Mouse (Mus musculus): Measurements from ENCODE around the gene Rnf208. TPM values are rescaled to one million over a fixed set of nuclear protein-coding genes. Genes with fewer than 3 reads are reported as not detected.

The Rnf208 gene
- polyA plus RNA-seq, 1 experiment from 2014 or later, result 190 TPM

GRCm38 (mm10) chr2:25207593-25207992 is 34.5 kb upstream of the Rnf208 start:
- peaks cover 43% of the 10 kb centered on the region for H3K4me1 ChIP-seq
- no peak overlapping the region for H3K4me2 ChIP-seq
- H3K36me3 ChIP-seq, result peaks cover 63% of the 10 kb centered on the region
- WGBS, result 92% methylated on average over 1 of the region's 1 CpGs
- no peak overlapping the region for H3K9ac ChIP-seq (replicated peaks)
- H3K27me3 ChIP-seq (replicated peaks), result no peaks in the 10 kb centered on the region
- H3K27ac ChIP-seq (replicated peaks), result no peak overlapping the region
- H3K4me3 ChIP-seq (replicated peaks), result no peak overlapping the region
- H3K9me3 ChIP-seq (replicated peaks), result no peaks in the 10 kb centered on the region
- no peak for ATAC-seq (ENCODE audit: low FRiP score)

GRCm38 (mm10) chr2:25210686-25211085 is 31.4 kb upstream of the Rnf208 start:
- Histone ChIP-seq H3K36me3 (peaks cover 32% of the 10 kb centered on the region), H3K9ac (replicated peaks) (peak overlapping the region; percentile 80), H3K4me2 (peak overlapping the region; percentile 66), H3K4me1 (peaks cover 43% of the 10 kb centered on the region), H3K4me3 (replicated peaks) (peak overlapping the region; percentile 71), H3K9me3 (replicated peaks) (no peaks in the 10 kb centered on the region), H3K27me3 (replicated peaks) (peaks cover 4% of the 10 kb centered on the region; the same call in 1 of the 2 replicates), H3K27ac (replicated peaks) (peak overlapping the region; percentile 89)
- no peak; the same call in 1 of the 2 replicates for ATAC-seq (ENCODE audit: low FRiP score)
- WGBS, result under 1% methylated on average over 24 of the region's 24 CpGs

- Histone ChIP-seq H3K9me3 (replicated peaks) (no peaks in the 10 kb centered on the region), H3K27me3 (replicated peaks) (peaks cover 4% of the 10 kb centered on the region; the same call in 1 of the 2 replicates), H3K4me2 (peak within 1 kb of the TSS; percentile 66), H3K36me3 (peaks cover 27% of the 10 kb centered on the region), H3K9ac (replicated peaks) (peak within 1 kb of the TSS; percentile 80), H3K27ac (replicated peaks) (peak within 1 kb of the TSS; percentile 89), H3K4me3 (replicated peaks) (peak within 1 kb of the TSS; percentile 71), H3K4me1 (peaks cover 43% of the 10 kb centered on the region)
- under 1% methylated on average over 44 of the region's 44 CpGs for WGBS
- ATAC-seq (ENCODE audit: low FRiP score), result peak; percentile 91
Measured at GRCm38 (mm10) chr2:25211121-25211670, 30.9 kb upstream of the Rnf208 start, which contains the start of gene Nelfb. Gene Nelfb, minus strand, starts transcription at chr2:25211489.

- Histone ChIP-seq H3K27ac (replicated peaks) (no peak overlapping the region), H3K36me3 (0 out of 2 replicates have a peak, but pooled peaks cover 7% of the 10 kb centered on the region), H3K9ac (replicated peaks) (no peak overlapping the region), H3K4me2 (no peak overlapping the region), H3K4me1 (peaks cover 26% of the 10 kb centered on the region), H3K9me3 (replicated peaks) (no peaks in the 10 kb centered on the region), H3K4me3 (replicated peaks) (no peak overlapping the region), H3K27me3 (replicated peaks) (peaks cover 4% of the 10 kb centered on the region; the same call in 1 of the 2 replicates)
- ATAC-seq (ENCODE audit: low FRiP score), result no peak
- WGBS, result 65% methylated on average over 23 of the region's 23 CpGs
Measured at GRCm38 (mm10) chr2:25213266-25213865, 28.7 kb upstream of the Rnf208 start.

- H3K36me3 ChIP-seq, result no peaks in the 10 kb centered on the region
- no peaks in the 10 kb centered on the region for H3K9me3 ChIP-seq (replicated peaks)
- H3K27ac ChIP-seq (replicated peaks), result no peak within 1 kb of the TSS
- WGBS, result 75% methylated on average over 3 of the region's 3 CpGs
- no peak within 1 kb of the TSS for H3K9ac ChIP-seq (replicated peaks)
- no peak within 1 kb of the TSS for H3K4me3 ChIP-seq (replicated peaks)
- H3K4me2 ChIP-seq, result no peak within 1 kb of the TSS
- no peak for ATAC-seq (ENCODE audit: low FRiP score)
- peaks cover 4% of the 10 kb centered on the region; the same call in 1 of the 2 replicates for H3K27me3 ChIP-seq (replicated peaks)
- H3K4me1 ChIP-seq, result peaks cover 17% of the 10 kb centered on the region
Measured at GRCm38 (mm10) chr2:25214444-25214843, 27.6 kb upstream of the Rnf208 start, which contains the start of gene Stpg3. Gene Stpg3, minus strand, starts transcription at chr2:25214637.

GRCm38 (mm10) chr2:25217666-25218065 is 24.4 kb upstream of the Rnf208 start:
- 60% methylated on average over 2 of the region's 2 CpGs for WGBS
- Histone ChIP-seq H3K27me3 (replicated peaks) (peaks cover 3% of the 10 kb centered on the region; the same call in 1 of the 2 replicates), H3K9ac (replicated peaks) (no peak overlapping the region), H3K4me3 (replicated peaks) (no peak overlapping the region), H3K36me3 (peaks cover 5% of the 10 kb centered on the region; the same call in 1 of the 2 replicates), H3K9me3 (replicated peaks) (no peaks in the 10 kb centered on the region), H3K4me2 (no peak overlapping the region), H3K27ac (replicated peaks) (no peak overlapping the region), H3K4me1 (no peaks in the 10 kb centered on the region)
- no peak for ATAC-seq (ENCODE audit: low FRiP score)

- H3K4me3 ChIP-seq (replicated peaks), result no peak within 1 kb of the TSS
- H3K27ac ChIP-seq (replicated peaks), result no peak within 1 kb of the TSS
- H3K4me2 ChIP-seq, result no peak within 1 kb of the TSS
- no peak within 1 kb of the TSS for H3K9ac ChIP-seq (replicated peaks)
- no peak for ATAC-seq (ENCODE audit: low FRiP score)
- H3K36me3 ChIP-seq, result peaks cover 5% of the 10 kb centered on the region; the same call in 1 of the 2 replicates
- no peaks in the 10 kb centered on the region for H3K9me3 ChIP-seq (replicated peaks)
- peaks cover 4% of the 10 kb centered on the region for H3K4me1 ChIP-seq
- H3K27me3 ChIP-seq (replicated peaks), result no peaks in the 10 kb centered on the region
Measured at GRCm38 (mm10) chr2:25218445-25218844, 23.6 kb upstream of the Rnf208 start, which contains the start of gene Fam166a. Gene Fam166a, plus strand, starts transcription at chr2:25218745.

GRCm38 (mm10) chr2:25221331-25221772 is 20.7 kb upstream of the Rnf208 start:
- H3K27ac ChIP-seq (replicated peaks), result no peak overlapping the region
- 75% methylated on average over 5 of the region's 5 CpGs for WGBS
- no peak overlapping the region for H3K4me2 ChIP-seq
- no peaks in the 10 kb centered on the region for H3K9me3 ChIP-seq (replicated peaks)
- H3K9ac ChIP-seq (replicated peaks), result no peak overlapping the region
- no peak overlapping the region for H3K4me3 ChIP-seq (replicated peaks)
- no peaks in the 10 kb centered on the region for H3K27me3 ChIP-seq (replicated peaks)
- peaks cover 18% of the 10 kb centered on the region for H3K4me1 ChIP-seq
- no peak for ATAC-seq (ENCODE audit: low FRiP score)
- peaks cover 5% of the 10 kb centered on the region; the same call in 1 of the 2 replicates for H3K36me3 ChIP-seq

- Histone ChIP-seq H3K36me3 (peaks cover 5% of the 10 kb centered on the region; the same call in 1 of the 2 replicates), H3K4me1 (peaks cover 27% of the 10 kb centered on the region), H3K27me3 (replicated peaks) (no peaks in the 10 kb centered on the region), H3K9ac (replicated peaks) (peak overlapping the region; percentile 86), H3K9me3 (replicated peaks) (no peaks in the 10 kb centered on the region), H3K4me2 (peak overlapping the region; percentile 94), H3K4me3 (replicated peaks) (peak overlapping the region; percentile 92), H3K27ac (replicated peaks) (peak overlapping the region; percentile 96)
- ATAC-seq (ENCODE audit: low FRiP score), result peak; percentile 22
- WGBS, result 2% methylated on average over 49 of the region's 53 CpGs
Measured at GRCm38 (mm10) chr2:25223681-25224491, 18.2 kb upstream of the Rnf208 start.

- ATAC-seq (ENCODE audit: low FRiP score), result no peak
- peak within 1 kb of the TSS; percentile 94 for H3K4me2 ChIP-seq
- peaks cover 32% of the 10 kb centered on the region for H3K4me1 ChIP-seq
- H3K9me3 ChIP-seq (replicated peaks), result no peaks in the 10 kb centered on the region
- H3K27me3 ChIP-seq (replicated peaks), result no peaks in the 10 kb centered on the region
- peaks cover 5% of the 10 kb centered on the region; the same call in 1 of the 2 replicates for H3K36me3 ChIP-seq
- peak within 1 kb of the TSS; percentile 92 for H3K4me3 ChIP-seq (replicated peaks)
- 0% methylated on average over 17 of the region's 17 CpGs for WGBS
- peak within 1 kb of the TSS; percentile 99 for H3K27ac ChIP-seq (replicated peaks)
- H3K9ac ChIP-seq (replicated peaks), result peak within 1 kb of the TSS; percentile 86
Measured at GRCm38 (mm10) chr2:25224492-25224765, 17.6 kb upstream of the Rnf208 start, which contains the start of gene Tubb4b. Gene Tubb4b, minus strand, starts transcription at chr2:25224702.

Measured in neural tube, embryonic 15.5 days (tissue).